Mouse (Mus musculus) layer of hippocampus, adult 2 months (tissue): ENCODE measurements at regions not wholly inside any gene's neighbourhood (a gene's known extent, or its start where the extent isn't known, plus 50 kb on each side); places are given as distances from the start of the nearest gene placed in this dataset.

Experiments used
- DNase-seq, 2 experiments: peaks; one replicate each; pipeline ENCODE4 v3.0.0; 2022; ENCODE audit warnings: low spot score in 2 of 2
- H3K27ac ChIP-seq: fragments of 200-600 bp; 2 replicates; pipeline ENCODE4 v1.8.1; 2022
- H3K4me3 ChIP-seq: fragments of 200-600 bp; 2 replicates; pipeline ENCODE4 v1.8.1; 2022; ENCODE audit warnings: mild to moderate bottlenecking
- CTCF ChIP-seq: fragments of 200-600 bp; conservative IDR thresholded peaks from 2 replicates; pipeline ENCODE4 v1.8.1; 2022; ENCODE audit warnings: antibody characterized with exemption, mild to moderate bottlenecking, moderate library complexity

- no peak for TF ChIP-seq CTCF
- Histone ChIP-seq H3K4me3 (no peak overlapping the region), H3K27ac (no peak overlapping the region)
- DNase-seq: no peak
Measured at GRCm38 (mm10) chr13:107672166-107672565, 372.1 kb upstream of the Smim15 start.

- TF ChIP-seq CTCF: no peak
- DNase-seq: no peak
- H3K4me3 ChIP-seq: no peak overlapping the region
- no peak overlapping the region for H3K27ac ChIP-seq
Measured at GRCm38 (mm10) chr13:107668509-107668908, 375.7 kb upstream of the Smim15 start.

GRCm38 (mm10) chr13:107665775-107666174, 378.5 kb upstream of the Smim15 start:
- H3K4me3 ChIP-seq: no peak overlapping the region
- DNase-seq: no peak
- no peak overlapping the region for H3K27ac ChIP-seq
- no peak for TF ChIP-seq CTCF

GRCm38 (mm10) chr13:107664197-107664596, 380.0 kb upstream of the Smim15 start:
- no peak for TF ChIP-seq CTCF
- no peak overlapping the region for H3K4me3 ChIP-seq
- DNase-seq: no peak
- no peak overlapping the region for H3K27ac ChIP-seq

GRCm38 (mm10) chr13:107663745-107664144, 380.5 kb upstream of the Smim15 start:
- Histone ChIP-seq H3K27ac (no peak overlapping the region), H3K4me3 (no peak overlapping the region)
- DNase-seq: no peak
- no peak for TF ChIP-seq CTCF

GRCm38 (mm10) chr13:107661414-107661813, 382.8 kb upstream of the Smim15 start:
- no peak for DNase-seq
- Histone ChIP-seq H3K4me3 (no peak overlapping the region), H3K27ac (no peak overlapping the region)
- no peak for TF ChIP-seq CTCF

- TF ChIP-seq CTCF: peak; percentile 28; the same call in 1 of the 2 replicates
- peak; percentile 11 to 18 for DNase-seq
- Histone ChIP-seq H3K4me3 (peak overlapping the region; percentile 49), H3K27ac (peak overlapping the region; percentile 66)
Measured at GRCm38 (mm10) chr13:107645865-107646645, 398.2 kb upstream of the Smim15 start.

GRCm38 (mm10) chr13:107645121-107645864, 399.0 kb upstream of the Smim15 start:
- Histone ChIP-seq H3K4me3 (peak overlapping the region; percentile 49), H3K27ac (peak overlapping the region; percentile 66)
- DNase-seq: no peak
- TF ChIP-seq CTCF: no peak

- peak overlapping the region; percentile 66; the same call in 1 of the 2 replicates for H3K27ac ChIP-seq
- no peak overlapping the region; the same call in 1 of the 2 replicates for H3K4me3 ChIP-seq
- DNase-seq: no peak
- TF ChIP-seq CTCF: no peak
Measured at GRCm38 (mm10) chr13:107644705-107645104, 399.5 kb upstream of the Smim15 start.

- peak overlapping the region; percentile 88 for H3K27ac ChIP-seq
- peak; percentile 61 to 78 for DNase-seq
- TF ChIP-seq CTCF: no peak
- no peak overlapping the region for H3K4me3 ChIP-seq
Measured at GRCm38 (mm10) chr13:107641926-107642657, 402.2 kb upstream of the Smim15 start.

GRCm38 (mm10) chr13:107639620-107640019, 404.6 kb upstream of the Smim15 start:
- Histone ChIP-seq H3K27ac (no peak overlapping the region), H3K4me3 (no peak overlapping the region)
- no peak for TF ChIP-seq CTCF
- no peak for DNase-seq

GRCm38 (mm10) chr13:107637269-107637668, 407.0 kb upstream of the Smim15 start:
- no peak for DNase-seq
- no peak overlapping the region for H3K27ac ChIP-seq
- no peak for TF ChIP-seq CTCF
- no peak overlapping the region for H3K4me3 ChIP-seq

- no peak overlapping the region for H3K27ac ChIP-seq
- no peak for TF ChIP-seq CTCF
Measured at GRCm38 (mm10) chr13:107635114-107635513, 409.1 kb upstream of the Smim15 start.

More at GRCm38 (mm10) chr13:107635114-107635513, 409.1 kb upstream of the Smim15 start:
- no peak for DNase-seq
- no peak overlapping the region for H3K4me3 ChIP-seq
